Mouse (Mus musculus) adrenal gland, postnatal 14 days (tissue): ENCODE results near the gene Efcab1. TPM values are rescaled to one million over a fixed set of nuclear protein-coding genes. Genes with fewer than 3 reads are reported as not detected.

ENCODE experiments used
- DNase-seq: peaks from one replicate; pipeline ENCODE4 v3.0.0; 2021; ENCODE audit warnings: mixed read lengths
- total RNA-seq: library from RNA; stranded (reverse); gene quantifications from 2 replicates; pipeline ENCODE4 v1.2.3, GENCODE M21; 2021

Efcab1 gene
- total RNA-seq, 1 experiment from 2014 or later: 1.9 TPM

DNA sequence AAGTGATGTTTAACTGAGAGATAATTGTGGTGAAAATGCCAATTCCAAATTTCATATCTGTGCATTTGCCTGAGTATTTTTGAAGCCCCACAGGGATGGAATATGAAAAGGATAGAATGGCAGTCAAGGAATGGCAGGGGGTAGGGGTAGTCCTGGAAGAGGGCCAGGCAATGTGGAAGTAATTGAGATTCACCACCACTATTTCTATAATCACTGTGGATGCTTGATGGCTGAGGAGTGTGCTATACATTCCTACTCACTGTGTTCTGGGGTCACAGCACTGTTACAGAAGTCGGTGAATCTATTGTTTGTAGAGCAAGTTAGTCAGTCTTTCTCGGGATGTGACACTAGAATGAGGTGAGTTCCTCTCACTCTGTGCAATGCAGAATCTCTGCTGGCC is 108.3 kb downstream of the Efcab1 start:
- no peak for DNase-seq
